Mouse (Mus musculus) midbrain, embryonic 15.5 days (tissue): ENCODE data around the gene Tor1aip1. TPM values are rescaled to one million over a fixed set of nuclear protein-coding genes. Genes with fewer than 3 reads are reported as not detected.

Experiments used
- ATAC-seq: fragments of 200-750 bp; cut with Nextera tagmentation; replicated peaks from 2 replicates; pipeline ENCODE4 v1.8.0; 2017; ENCODE audit warnings: moderate TSS enrichment
- H3K27ac ChIP-seq: fragments of 300-500 bp; sonication (generic); 2 replicates; pipeline ENCODE4 v1.5.1; 2015; ENCODE audit warnings: mild to moderate bottlenecking, inconsistent platforms
- H3K27me3 ChIP-seq: fragments of 300-500 bp; sonication (generic); replicated peaks from 2 replicates; pipeline ENCODE4 v1.6.1; 2015; ENCODE audit warnings: inconsistent platforms
- H3K36me3 ChIP-seq: fragments of 300-500 bp; sonication (generic); replicated peaks from 2 replicates; pipeline ENCODE4 v1.6.1; 2015; ENCODE audit warnings: inconsistent platforms
- H3K4me1 ChIP-seq: fragments of 300-500 bp; sonication (generic); 2 replicates; pipeline ENCODE4 v1.6.1; 2015; ENCODE audit warnings: inconsistent platforms
- H3K4me2 ChIP-seq: fragments of 300-500 bp; sonication (generic); 2 replicates; pipeline ENCODE4 v1.6.1; 2015; ENCODE audit warnings: inconsistent platforms, mild to moderate bottlenecking, moderate library complexity
- H3K4me3 ChIP-seq: fragments of 300-500 bp; sonication (generic); 2 replicates; pipeline ENCODE4 v1.5.1; 2015; ENCODE audit warnings: mild to moderate bottlenecking, inconsistent platforms
- H3K9ac ChIP-seq: fragments of 300-500 bp; sonication (generic); 2 replicates; pipeline ENCODE4 v1.6.1; 2015; ENCODE audit warnings: mild to moderate bottlenecking, inconsistent platforms
- H3K9me3 ChIP-seq: fragments of 300-500 bp; sonication (generic); 2 replicates; pipeline ENCODE4 v1.6.1; 2016; ENCODE audit warnings: inconsistent platforms
- WGBS: fragments of 180-500 bp; shearing (Covaris S2); methylation state at CpG from one replicate; pipeline ENCODE4 v1.1.7; 2015; ENCODE audit warnings: mixed read lengths; 5-methylcytosine and 5-hydroxymethylcytosine counted together
- polyA plus RNA-seq: library from polyadenylated mRNA; unstranded; fragments of >200 nt; fragmentation: Nextera tagmentation; extraction: Ambion mirVana; gene quantifications from 2 replicates; pipeline ENCODE4 v1.2.1, GENCODE M21; 2015

The Tor1aip1 gene
- polyA plus RNA-seq, 1 experiment from 2014 or later: 19.9 TPM

DNA sequence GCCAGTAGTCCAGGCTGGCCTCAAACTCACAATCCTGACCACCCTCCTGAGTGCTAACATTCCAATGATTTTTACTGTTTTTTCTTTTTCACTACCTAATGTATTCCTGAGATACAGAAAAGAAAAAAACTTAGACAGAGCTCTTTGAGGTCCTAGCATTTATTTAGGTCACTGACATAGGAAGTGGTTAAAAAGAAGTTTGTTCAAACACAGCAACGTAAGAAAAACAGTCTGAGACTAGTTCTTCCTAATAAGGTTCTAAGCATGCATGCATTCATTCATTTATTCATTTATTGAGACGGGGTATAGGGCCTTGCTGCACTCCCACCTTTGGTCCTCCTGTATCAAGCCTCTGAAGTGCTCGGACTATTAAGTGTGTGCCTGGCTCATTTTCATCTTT, 8.4 kb downstream of the Tor1aip1 start:
- ATAC-seq: no peak
- Histone ChIP-seq H3K27me3 (no peaks in the 10 kb centered on the region), H3K4me2 (no peak overlapping the region), H3K27ac (no peak overlapping the region), H3K4me1 (no peaks in the 10 kb centered on the region), H3K36me3 (peaks cover 22% of the 10 kb centered on the region; the same call in 1 of the 2 replicates), H3K9ac (no peak overlapping the region), H3K4me3 (no peak overlapping the region), H3K9me3 (no peaks in the 10 kb centered on the region)
- WGBS: 93% methylated on average over 3 of the region's 3 CpGs

GRCm38 (mm10) chr1:156024831-156025503, 11.3 kb downstream of the Tor1aip1 start:
- H3K9ac ChIP-seq: no peak overlapping the region
- 82% methylated on average over 8 of the region's 8 CpGs for WGBS
- H3K27ac ChIP-seq: no peak overlapping the region
- H3K4me2 ChIP-seq: no peak overlapping the region
- H3K36me3 ChIP-seq: peaks cover 14% of the 10 kb centered on the region; the same call in 1 of the 2 replicates
- H3K27me3 ChIP-seq: no peaks in the 10 kb centered on the region
- H3K9me3 ChIP-seq: no peaks in the 10 kb centered on the region
- H3K4me3 ChIP-seq: no peak overlapping the region
- H3K4me1 ChIP-seq: no peaks in the 10 kb centered on the region
- no peak for ATAC-seq

DNA sequence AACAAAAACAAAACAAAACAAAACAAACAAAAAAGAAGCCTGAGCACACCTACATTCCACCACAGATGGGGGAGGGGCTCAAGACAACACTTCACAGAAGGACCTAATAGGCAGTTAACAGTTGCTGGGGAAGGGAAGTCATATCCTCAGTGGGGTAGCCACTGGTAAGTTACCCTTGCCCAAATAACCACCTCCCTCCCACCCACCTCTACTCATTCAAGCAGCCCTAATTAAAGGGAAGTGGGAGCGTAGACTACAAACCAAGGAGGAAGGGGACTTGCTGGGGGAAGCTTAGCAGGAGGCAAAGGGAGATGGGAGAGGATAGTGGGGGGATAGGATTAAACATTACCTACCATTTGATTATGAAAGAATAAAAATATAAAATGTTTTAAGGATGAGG, 15.9 kb downstream of the Tor1aip1 start:
- Histone ChIP-seq H3K4me1 (no peaks in the 10 kb centered on the region), H3K9me3 (no peaks in the 10 kb centered on the region), H3K36me3 (peaks cover 23% of the 10 kb centered on the region), H3K9ac (no peak overlapping the region), H3K4me3 (no peak overlapping the region), H3K4me2 (no peak overlapping the region), H3K27me3 (no peaks in the 10 kb centered on the region), H3K27ac (no peak overlapping the region)
- WGBS: 100% methylated on average over 1 of the region's 1 CpGs
- ATAC-seq: no peak

GRCm38 (mm10) chr1:156019800-156020199, 16.5 kb downstream of the Tor1aip1 start:
- H3K4me3 ChIP-seq: no peak overlapping the region
- no peaks in the 10 kb centered on the region for H3K4me1 ChIP-seq
- WGBS: 100% methylated on average over 1 of the region's 1 CpGs
- no peak overlapping the region for H3K27ac ChIP-seq
- H3K36me3 ChIP-seq: peaks cover 25% of the 10 kb centered on the region
- H3K9ac ChIP-seq: no peak overlapping the region
- H3K4me2 ChIP-seq: no peak overlapping the region
- H3K9me3 ChIP-seq: no peaks in the 10 kb centered on the region
- H3K27me3 ChIP-seq: no peaks in the 10 kb centered on the region
- no peak for ATAC-seq

DNA sequence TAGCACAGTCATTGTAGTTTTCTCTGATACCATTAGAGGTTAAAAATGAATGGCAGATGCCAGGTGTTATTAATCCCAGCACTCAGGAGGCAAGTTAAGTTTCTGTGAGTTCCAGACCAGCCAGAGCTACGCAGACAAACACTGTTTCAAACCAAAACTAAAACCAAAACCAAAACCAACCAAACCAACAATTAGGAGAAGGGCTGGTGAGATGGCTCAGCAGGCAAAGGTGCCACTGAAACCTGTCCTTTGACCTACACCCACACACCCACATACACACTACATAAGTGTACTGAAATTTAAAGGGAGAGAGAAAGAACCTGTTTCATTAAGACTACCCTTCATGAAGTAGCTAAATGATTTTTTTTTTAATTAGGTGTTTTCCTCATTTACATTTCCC, 27.3 kb downstream of the Tor1aip1 start:
- no peak overlapping the region for H3K4me2 ChIP-seq
- no peak overlapping the region for H3K9ac ChIP-seq
- no peak overlapping the region for H3K27ac ChIP-seq
- no peaks in the 10 kb centered on the region for H3K4me1 ChIP-seq
- WGBS: 100% methylated on average over 1 of the region's 1 CpGs
- no peaks in the 10 kb centered on the region for H3K27me3 ChIP-seq
- H3K36me3 ChIP-seq: peaks cover 20% of the 10 kb centered on the region; the same call in 1 of the 2 replicates
- no peak overlapping the region for H3K4me3 ChIP-seq
- H3K9me3 ChIP-seq: no peaks in the 10 kb centered on the region
- ATAC-seq: no peak

DNA sequence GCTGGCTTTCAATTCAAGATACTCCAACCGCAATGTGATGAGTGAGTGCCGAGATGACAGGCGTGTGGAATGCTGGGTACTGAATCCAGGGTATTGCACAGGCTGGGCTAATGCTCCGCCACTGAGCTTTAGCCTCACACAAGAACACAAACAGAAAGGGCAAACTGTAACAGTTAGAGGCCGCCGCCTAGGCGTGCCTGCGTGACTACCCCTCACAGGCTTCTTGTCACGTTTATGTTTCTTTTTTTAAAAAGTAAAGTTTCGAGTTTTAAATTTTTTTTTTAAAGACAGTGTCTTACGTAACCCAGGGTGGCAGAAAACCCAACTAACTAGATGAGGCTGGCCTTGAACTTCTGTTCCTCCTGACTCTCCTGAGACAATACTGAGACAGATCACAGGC, 30.4 kb downstream of the Tor1aip1 start:
- ATAC-seq: no peak
- Histone ChIP-seq H3K9me3 (no peaks in the 10 kb centered on the region), H3K36me3 (peaks cover 17% of the 10 kb centered on the region; the same call in 1 of the 2 replicates), H3K4me1 (no peaks in the 10 kb centered on the region), H3K4me2 (no peak overlapping the region), H3K4me3 (no peak overlapping the region), H3K27ac (no peak overlapping the region), H3K27me3 (no peaks in the 10 kb centered on the region), H3K9ac (no peak overlapping the region)
- 92% methylated on average over 11 of the region's 11 CpGs for WGBS

GRCm38 (mm10) chr1:156003201-156003935, 32.9 kb downstream of the Tor1aip1 start:
- WGBS: 81% methylated on average over 7 of the region's 7 CpGs
- Histone ChIP-seq H3K36me3 (peaks cover 15% of the 10 kb centered on the region; the same call in 1 of the 2 replicates), H3K4me1 (no peaks in the 10 kb centered on the region), H3K27ac (no peak overlapping the region), H3K9me3 (no peaks in the 10 kb centered on the region), H3K27me3 (no peaks in the 10 kb centered on the region), H3K9ac (no peak overlapping the region), H3K4me3 (no peak overlapping the region), H3K4me2 (no peak overlapping the region)
- ATAC-seq: no peak

DNA sequence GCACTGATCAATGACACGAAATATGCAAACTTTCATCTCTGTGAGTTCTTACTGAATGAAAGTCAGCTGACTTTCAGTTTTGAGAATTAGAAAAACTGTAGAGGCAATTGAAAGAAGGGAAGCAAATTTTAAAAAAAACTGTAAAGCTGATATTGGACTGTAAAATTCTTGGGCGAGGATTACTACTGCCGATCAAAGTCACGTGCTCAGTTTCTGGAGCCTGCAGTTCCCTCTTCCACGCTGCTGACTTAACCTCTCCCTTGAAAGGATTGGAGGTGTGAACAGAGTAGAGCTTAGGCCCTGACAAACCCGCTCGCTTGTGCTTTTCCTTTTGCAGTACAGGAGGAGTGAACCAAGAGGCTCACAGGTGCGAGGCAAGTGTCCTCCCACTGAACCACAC, 33.9 kb downstream of the Tor1aip1 start:
- no peak for ATAC-seq

DNA sequence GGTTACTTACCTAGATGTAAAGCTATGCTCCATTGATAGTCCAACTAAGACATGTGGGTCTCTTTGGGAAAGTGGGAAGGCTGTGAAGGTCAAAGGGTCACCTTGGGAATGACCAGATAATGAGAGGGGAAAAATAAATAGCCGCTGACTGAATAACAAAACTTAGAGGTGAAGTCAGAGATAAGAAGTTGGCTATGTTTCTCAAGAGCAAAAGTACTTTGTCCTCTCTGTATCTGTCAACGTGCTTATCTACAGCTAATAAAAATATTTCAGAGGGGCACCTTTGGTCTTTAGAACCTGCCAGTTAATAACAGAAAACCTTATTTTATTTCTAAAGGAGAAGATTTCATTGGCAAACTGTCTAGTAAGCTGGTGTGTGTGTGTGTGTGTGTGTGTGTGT, 40.7 kb downstream of the Tor1aip1 start:
- Histone ChIP-seq H3K36me3 (no peaks in the 10 kb centered on the region), H3K4me1 (no peaks in the 10 kb centered on the region), H3K4me3 (no peak overlapping the region), H3K9ac (no peak overlapping the region), H3K9me3 (no peaks in the 10 kb centered on the region), H3K4me2 (no peak overlapping the region), H3K27ac (no peak overlapping the region), H3K27me3 (no peaks in the 10 kb centered on the region)
- WGBS: 93% methylated on average over 2 of the region's 2 CpGs
- ATAC-seq: no peak

More for the DNA sequence above, 33.9 kb downstream of the Tor1aip1 start:
- H3K27ac ChIP-seq: no peak overlapping the region
- no peaks in the 10 kb centered on the region for H3K27me3 ChIP-seq
- H3K4me2 ChIP-seq: no peak overlapping the region
- H3K9ac ChIP-seq: no peak overlapping the region
- H3K4me1 ChIP-seq: no peaks in the 10 kb centered on the region
- H3K9me3 ChIP-seq: no peaks in the 10 kb centered on the region
- H3K4me3 ChIP-seq: no peak overlapping the region
- H3K36me3 ChIP-seq: peaks cover 14% of the 10 kb centered on the region; the same call in 1 of the 2 replicates
- WGBS: 91% methylated on average over 8 of the region's 8 CpGs

GRCm38 (mm10) chr1:155994524-155994923, 41.8 kb downstream of the Tor1aip1 start:
- Histone ChIP-seq H3K4me1 (no peaks in the 10 kb centered on the region), H3K9ac (no peak overlapping the region)
- WGBS: 89% methylated on average over 2 of the region's 2 CpGs

GRCm38 (mm10) chr1:155990391-155990790, 45.9 kb downstream of the Tor1aip1 start:
- 83% methylated on average over 11 of the region's 11 CpGs for WGBS
- Histone ChIP-seq H3K27ac (no peak overlapping the region), H3K4me2 (no peak overlapping the region), H3K4me1 (no peaks in the 10 kb centered on the region), H3K27me3 (no peaks in the 10 kb centered on the region), H3K36me3 (no peaks in the 10 kb centered on the region), H3K9me3 (no peaks in the 10 kb centered on the region), H3K4me3 (no peak overlapping the region), H3K9ac (no peak overlapping the region)
- ATAC-seq: no peak

More at GRCm38 (mm10) chr1:155994524-155994923, 41.8 kb downstream of the Tor1aip1 start:
- H3K4me2 ChIP-seq: no peak overlapping the region
- H3K36me3 ChIP-seq: no peaks in the 10 kb centered on the region
- H3K4me3 ChIP-seq: no peak overlapping the region
- no peaks in the 10 kb centered on the region for H3K27me3 ChIP-seq
- H3K27ac ChIP-seq: no peak overlapping the region
- ATAC-seq: no peak
- H3K9me3 ChIP-seq: no peaks in the 10 kb centered on the region

GRCm38 (mm10) chr1:155989387-155989786, 46.9 kb downstream of the Tor1aip1 start:
- WGBS: 5% methylated on average over 2 of the region's 2 CpGs
- no peak for ATAC-seq

DNA sequence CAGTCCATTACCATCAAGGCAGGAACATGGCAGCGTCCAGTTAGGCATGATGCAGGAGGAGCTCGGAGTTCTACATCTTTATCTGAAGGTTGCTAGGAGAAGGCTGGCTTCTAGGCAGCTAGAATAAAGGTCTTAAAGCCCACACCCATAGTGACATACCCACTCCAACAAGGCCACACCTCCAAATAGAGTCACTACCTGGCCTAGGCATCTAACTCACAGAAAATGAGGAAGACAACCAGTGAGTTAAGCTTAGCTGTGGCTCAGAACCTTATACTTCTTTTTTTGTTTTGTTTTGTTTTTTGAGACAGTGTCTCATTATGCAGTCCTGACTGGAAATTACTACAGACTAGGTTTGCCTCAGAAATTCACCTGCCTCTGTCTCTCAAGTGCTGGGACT, 48.7 kb downstream of the Tor1aip1 start:
- no peak overlapping the region for H3K9ac ChIP-seq
- 69% methylated on average over 2 of the region's 2 CpGs for WGBS
- ATAC-seq: no peak

More at GRCm38 (mm10) chr1:155989387-155989786, 46.9 kb downstream of the Tor1aip1 start:
- Histone ChIP-seq H3K27me3 (no peaks in the 10 kb centered on the region), H3K36me3 (no peaks in the 10 kb centered on the region), H3K4me2 (no peak overlapping the region), H3K9me3 (no peaks in the 10 kb centered on the region), H3K9ac (no peak overlapping the region), H3K4me3 (no peak overlapping the region), H3K27ac (no peak overlapping the region), H3K4me1 (no peaks in the 10 kb centered on the region)

More for the DNA sequence above, 48.7 kb downstream of the Tor1aip1 start:
- no peak overlapping the region for H3K27ac ChIP-seq
- no peaks in the 10 kb centered on the region for H3K27me3 ChIP-seq
- no peaks in the 10 kb centered on the region for H3K4me1 ChIP-seq
- H3K36me3 ChIP-seq: no peaks in the 10 kb centered on the region
- no peak overlapping the region for H3K4me3 ChIP-seq
- H3K4me2 ChIP-seq: no peak overlapping the region
- H3K9me3 ChIP-seq: no peaks in the 10 kb centered on the region
